24 mouse cellular contexts compared by ENCODE assay signal in genomic region chr1:33584590-33584978, GRCm38 (mm10).
DNase-seq lines count a peak whose midpoint lies in the region; ATAC-seq and TF ChIP-seq lines count a peak whose summit lies in the region.
"Had no signal": no experiment of that assay in that cellular context is flagged by ENCODE, and none has a peak within 500 bp of the region (broad histone marks: within the 10 kb centered on the region; RNA-seq: fewer than 3 reads in every experiment).

No protein-coding gene starts in this region.

- H3K9ac ChIP-seq in lung, postnatal 0 days (replicated peaks; ENCODE audit: low read depth) = no peak overlapping the region
- H3K9ac ChIP-seq in liver, embryonic 11.5 days (ENCODE audit: low read depth, low read length) = no peak overlapping the region
- H3K9ac ChIP-seq: embryonic facial prominence, embryonic 12.5 days; forebrain, embryonic 13.5 days; forebrain, embryonic 15.5 days; forebrain, postnatal 0 days had no signal

- H3K4me3 ChIP-seq in lung, postnatal 0 days (ENCODE audit: low read depth, low read length) = no peak overlapping the region
- no peak overlapping the region for H3K4me3 ChIP-seq in myocyte
- no peak overlapping the region for H3K4me3 ChIP-seq in liver, embryonic 11.5 days (ENCODE audit: low read depth, low read length)
- H3K4me3 ChIP-seq: embryonic facial prominence, embryonic 10.5 days; embryonic facial prominence, embryonic 12.5 days; forebrain, embryonic 13.5 days; forebrain, embryonic 15.5 days had no signal

- TF ChIP-seq EP300 in lung, postnatal 0 days (IDR thresholded peaks at IDR 0.05) = no peak

- no peaks in the 10 kb centered on the region for H3K4me1 ChIP-seq in lung, postnatal 0 days (ENCODE audit: insufficient read depth, low read depth, low read length)
- 0 out of 2 replicates have a peak, but pooled peaks cover 2% of the 10 kb centered on the region for H3K4me1 ChIP-seq in liver, embryonic 11.5 days (replicated peaks; ENCODE audit: control insufficient read depth, insufficient read depth, low read length)
- H3K4me1 ChIP-seq: forebrain, embryonic 13.5 days had no signal

- no peaks in the 10 kb centered on the region for H3K79me2 ChIP-seq in myocyte (ENCODE audit: control insufficient read depth, insufficient read depth)

- peak; percentile 6; the same call in 1 of the 2 replicates for ATAC-seq in lung, postnatal 0 days
- ATAC-seq in common myeloid progenitor, adult 5-6 weeks (replicated peaks; ENCODE audit: low read depth, poor library complexity, severe bottlenecking) = 0 out of 2 replicates have a peak, but pooled peaks have one; percentile 45
- ATAC-seq in megakaryocyte, adult 5-6 weeks (ENCODE audit: poor library complexity, severe bottlenecking) = peak; percentile 58
- ATAC-seq in liver, embryonic 11.5 days (replicated peaks; ENCODE audit: low FRiP score) = no peak
- ATAC-seq: activated CD4-positive, CD25-positive, alpha-beta regulatory T cell, adult 4 months; forebrain, embryonic 13.5 days; forebrain, embryonic 15.5 days; forebrain, postnatal 0 days had no signal

- DNase-seq in lung, postnatal 0 days (ENCODE audit: low spot score) = no peak
- no peak for DNase-seq in lung, adult 18-20 months
- no peak for DNase-seq in kidney, adult 8-10 months
- DNase-seq in liver, embryonic 11.5 days (ENCODE audit: low spot score) = no peak
- DNase-seq in urinary bladder, postnatal 4 days (ENCODE audit: low spot score in 2 of 2) = no peak
- DNase-seq: adrenal gland, adult 8-10 months; adrenal gland, postnatal 14 days; adrenal gland, postnatal 36 days; cerebellum, adult 18-20 months; cerebellum, adult 8-10 months; cerebellum, adult 9-11 months; cerebellum, postnatal 14 days; cerebellum, postnatal 36 days; forebrain, postnatal 0 days had no signal

- no peaks in the 10 kb centered on the region for H3K27me3 ChIP-seq in lung, postnatal 0 days (replicated peaks; ENCODE audit: insufficient read depth, low read length)
- no peaks in the 10 kb centered on the region for H3K27me3 ChIP-seq in myocyte (ENCODE audit: control insufficient read depth, insufficient read depth, insufficient read length)
- H3K27me3 ChIP-seq in liver, embryonic 11.5 days (replicated peaks; ENCODE audit: control insufficient read depth, insufficient read depth, low read length) = no peaks in the 10 kb centered on the region
- H3K27me3 ChIP-seq: embryonic facial prominence, embryonic 12.5 days; forebrain, embryonic 13.5 days; forebrain, embryonic 15.5 days; Patski had no signal

- H3K36me3 ChIP-seq in lung, postnatal 0 days (ENCODE audit: insufficient read depth, low read length) = no peaks in the 10 kb centered on the region
- no peaks in the 10 kb centered on the region for H3K36me3 ChIP-seq in myocyte (ENCODE audit: control insufficient read depth, insufficient read depth)
- H3K36me3 ChIP-seq in liver, embryonic 11.5 days (ENCODE audit: control insufficient read depth, insufficient read depth, low read length) = 0 out of 2 replicates have a peak, but pooled peaks cover 2% of the 10 kb centered on the region
- H3K36me3 ChIP-seq: embryonic facial prominence, embryonic 10.5 days; embryonic facial prominence, embryonic 12.5 days; forebrain, embryonic 15.5 days had no signal

- H3K27ac ChIP-seq in lung, postnatal 0 days (ENCODE audit: low read length) = no peak overlapping the region
- no peak overlapping the region for H3K27ac ChIP-seq in liver, embryonic 11.5 days (ENCODE audit: low read depth, low read length)
- H3K27ac ChIP-seq: embryonic facial prominence, embryonic 10.5 days; embryonic facial prominence, embryonic 12.5 days; forebrain, embryonic 13.5 days; forebrain, embryonic 15.5 days had no signal

- TF ChIP-seq CTCF in lung, postnatal 0 days (IDR thresholded peaks at IDR 0.05) = no peak

- H3ac ChIP-seq in myocyte (ENCODE audit: control insufficient read depth, insufficient read length) = no peak overlapping the region

- TF ChIP-seq POLR2A in myocyte (IDR thresholded peaks at IDR 0.05; ENCODE audit: insufficient read length, low read depth) = no peak

- H3K9me3 ChIP-seq in lung, postnatal 0 days (ENCODE audit: low read length) = no peaks in the 10 kb centered on the region
- H3K9me3 ChIP-seq in liver, embryonic 11.5 days (ENCODE audit: control insufficient read depth, low read length) = no peaks in the 10 kb centered on the region
- H3K9me3 ChIP-seq: embryonic facial prominence, embryonic 10.5 days; embryonic facial prominence, embryonic 12.5 days; forebrain, embryonic 13.5 days; forebrain, embryonic 15.5 days; G1E had no signal

- H3K4me2 ChIP-seq in lung, postnatal 0 days (replicated peaks; ENCODE audit: low read depth, low read length) = no peak overlapping the region
- H3K4me2 ChIP-seq in myocyte (ENCODE audit: low read depth) = peak overlapping the region; percentile 28
- H3K4me2 ChIP-seq in liver, embryonic 11.5 days = no peak overlapping the region
- H3K4me2 ChIP-seq: embryonic facial prominence, embryonic 12.5 days; forebrain, embryonic 13.5 days; forebrain, embryonic 15.5 days had no signal

TF ChIP-seq in myocyte, 11 proteins besides CTCF, POLR2A, EP300 and RAD21:
- TF ChIP-seq MAX (IDR thresholded peaks at IDR 0.05; ENCODE audit: low read depth) = no peak
- no peak for TF ChIP-seq CEBPB (IDR thresholded peaks at IDR 0.05; ENCODE audit: insufficient read depth, poor library complexity, severe bottlenecking)
- no peak for TF ChIP-seq E2F4 (IDR thresholded peaks at IDR 0.05; ENCODE audit: insufficient read depth)
- no peak for TF ChIP-seq MYOG (IDR thresholded peaks at IDR 0.05; ENCODE audit: control insufficient read depth in 1 of 3, insufficient read depth in 1 of 3, insufficient read length in 2 of 3, low read depth in 2 of 3)
- no peak for TF ChIP-seq USF1 (IDR thresholded peaks at IDR 0.05; ENCODE audit: low read depth)
- TF ChIP-seq TCF12 (IDR thresholded peaks at IDR 0.05; ENCODE audit: insufficient read depth, poor library complexity, severe bottlenecking) = no peak
- no peak for TF ChIP-seq MYOD1 (IDR thresholded peaks at IDR 0.05; ENCODE audit: control insufficient read depth in 1 of 3, insufficient read length in 2 of 3, low read depth in 2 of 3)
- TF ChIP-seq TCF3 (IDR thresholded peaks at IDR 0.05; ENCODE audit: insufficient read length, low read depth) = no peak
- no peak for TF ChIP-seq POLR2AphosphoS2 (IDR thresholded peaks at IDR 0.05; ENCODE audit: insufficient read length, low read depth)
- TF ChIP-seq SRF (IDR thresholded peaks at IDR 0.05; ENCODE audit: control insufficient read depth, insufficient read length, low read depth) = no peak
TF ChIP-seq in myocyte: peak in this region for 0.
